Mouse (Mus musculus) heart, embryonic 13.5 days (tissue): ENCODE measurements around the gene Man2a1. TPM values are rescaled to one million over a fixed set of nuclear protein-coding genes. Genes with fewer than 3 reads are reported as not detected.
"Not testable (repeated sequence)": the region's sequence is repeated elsewhere in the genome, so short reads cannot be mapped to it uniquely, and the experiment has no call there.

Experiments used
- ATAC-seq: fragments of 200-750 bp; cut with Nextera tagmentation; 2 replicates; pipeline ENCODE4 v1.8.0; 2017; ENCODE audit warnings: moderate TSS enrichment; ENCODE audit not compliant: insufficient number of reproducible peaks, low FRiP score, low TSS enrichment; ENCODE audit errors: extremely low read depth
- H3K27ac ChIP-seq: fragments of 300-500 bp; sonication (generic); replicated peaks from 2 replicates; pipeline ENCODE4 v1.5.1; 2015; ENCODE audit warnings: moderate library complexity, mild to moderate bottlenecking, inconsistent platforms
- H3K27me3 ChIP-seq: fragments of 300-500 bp; sonication (generic); replicated peaks from 2 replicates; pipeline ENCODE4 v1.6.1; 2015; ENCODE audit warnings: mild to moderate bottlenecking, inconsistent platforms
- H3K36me3 ChIP-seq: fragments of 300-500 bp; sonication (generic); 2 replicates; pipeline ENCODE4 v1.6.1; 2015; ENCODE audit warnings: mild to moderate bottlenecking, inconsistent platforms
- H3K4me1 ChIP-seq: fragments of 300-500 bp; sonication (generic); 2 replicates; pipeline ENCODE4 v1.6.1; 2015; ENCODE audit warnings: inconsistent platforms
- H3K4me2 ChIP-seq: fragments of 300-500 bp; sonication (generic); 2 replicates; pipeline ENCODE4 v1.6.1; 2015; ENCODE audit warnings: inconsistent platforms, mild to moderate bottlenecking, moderate library complexity
- H3K4me3 ChIP-seq: fragments of 300-500 bp; sonication (generic); 2 replicates; pipeline ENCODE4 v1.5.1; 2015; ENCODE audit warnings: moderate library complexity, mild to moderate bottlenecking, inconsistent platforms
- H3K9ac ChIP-seq: fragments of 300-500 bp; sonication (generic); 2 replicates; pipeline ENCODE4 v1.6.1; 2015; ENCODE audit warnings: inconsistent platforms, mild to moderate bottlenecking, moderate library complexity
- H3K9me3 ChIP-seq: fragments of 300-500 bp; sonication (generic); 2 replicates; pipeline ENCODE4 v1.6.1; 2016; ENCODE audit warnings: inconsistent platforms
- WGBS: fragments of 180-500 bp; shearing (Covaris S2); methylation state at CpG from one replicate; pipeline ENCODE4 v1.1.7; 2015; ENCODE audit warnings: mixed read lengths; 5-methylcytosine and 5-hydroxymethylcytosine counted together
- polyA plus RNA-seq: library from polyadenylated mRNA; unstranded; fragments of >200 nt; fragmentation: Nextera tagmentation; extraction: Ambion mirVana; gene quantifications from 2 replicates; pipeline ENCODE4 v1.2.1, GENCODE M21; 2015

Man2a1 gene
- polyA plus RNA-seq, 1 experiment from 2014 or later: 4.4 TPM

DNA sequence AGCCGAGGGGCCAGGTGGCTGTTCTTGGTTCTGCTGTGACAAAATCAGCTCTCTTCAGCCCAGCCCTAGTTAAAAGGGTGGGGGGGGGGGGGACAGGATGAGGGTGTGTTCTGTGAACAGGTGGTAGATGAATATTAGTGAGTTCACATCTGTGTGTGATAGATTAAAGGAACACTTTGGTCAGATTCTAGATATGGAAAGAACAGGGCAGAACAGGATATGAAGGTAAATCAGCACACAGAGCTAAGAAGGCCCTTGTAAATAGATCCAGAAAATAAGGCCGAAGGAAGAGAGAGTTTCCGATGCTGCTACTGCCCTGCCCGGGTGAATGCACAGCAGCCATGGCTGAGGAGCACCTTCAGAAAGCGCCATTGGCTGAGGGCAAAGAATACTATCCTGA, 154.7 kb downstream of the Man2a1 start:
- ATAC-seq: no peak
- Histone ChIP-seq H3K4me1 (no peaks in the 10 kb centered on the region), H3K4me2 (no peak overlapping the region), H3K27me3 (no peaks in the 10 kb centered on the region), H3K36me3 (peaks cover 17% of the 10 kb centered on the region), H3K27ac (no peak overlapping the region), H3K4me3 (no peak overlapping the region), H3K9ac (no peak overlapping the region), H3K9me3 (no peaks in the 10 kb centered on the region)
- WGBS: 73% methylated on average over 5 of the region's 5 CpGs

DNA sequence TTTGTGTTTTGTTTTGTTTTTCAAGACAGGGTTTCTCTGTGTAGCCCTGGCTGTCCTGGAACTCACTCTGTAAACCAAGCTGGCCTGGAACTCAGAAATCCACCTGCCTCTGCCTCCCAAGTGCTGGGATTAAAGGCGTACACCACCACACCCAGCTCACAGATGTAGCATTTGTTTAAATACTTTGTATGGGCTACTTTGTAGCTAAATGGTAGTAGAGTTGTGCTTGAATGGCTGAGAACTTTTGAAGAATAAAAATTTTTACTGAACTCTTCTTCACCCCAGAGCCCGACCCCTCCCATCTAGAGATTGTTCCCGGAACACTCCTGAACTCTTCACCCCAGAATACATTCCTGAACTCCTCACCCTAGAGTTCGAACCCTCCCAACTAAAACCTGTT, 162.1 kb downstream of the Man2a1 start:
- H3K9me3 ChIP-seq, H3K27ac ChIP-seq, ATAC-seq, H3K36me3 ChIP-seq, H3K9ac ChIP-seq, H3K4me1 ChIP-seq, H3K4me2 ChIP-seq, H3K4me3 ChIP-seq, H3K27me3 ChIP-seq: not testable (repeated sequence)
- WGBS: 60% methylated on average over 4 of the region's 4 CpGs

DNA sequence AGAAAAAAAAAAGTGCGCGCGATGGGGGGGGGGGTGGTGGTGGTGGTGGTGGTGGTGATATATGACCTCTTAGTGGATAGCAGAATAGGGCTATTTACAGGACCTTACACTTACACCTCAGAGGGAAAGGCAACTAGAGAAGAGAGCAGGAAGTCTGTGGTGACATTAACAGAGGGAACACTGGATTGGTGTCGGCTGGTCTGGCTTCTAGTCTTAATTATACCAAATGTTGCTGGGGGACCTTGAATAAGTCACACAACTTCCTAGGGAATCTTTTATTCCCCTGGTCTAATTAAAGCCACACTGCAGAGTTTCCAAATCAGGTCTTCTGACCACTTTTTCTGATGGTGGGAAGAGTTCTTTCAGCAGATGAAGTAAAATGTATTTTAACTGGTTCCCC, 163.0 kb downstream of the Man2a1 start:
- Histone ChIP-seq H3K9ac (no peak overlapping the region), H3K9me3 (no peaks in the 10 kb centered on the region), H3K4me3 (no peak overlapping the region), H3K27ac (no peak overlapping the region), H3K36me3 (no peaks in the 10 kb centered on the region), H3K4me1 (no peaks in the 10 kb centered on the region), H3K27me3 (no peaks in the 10 kb centered on the region), H3K4me2 (no peak overlapping the region)
- WGBS: 85% methylated on average over 4 of the region's 4 CpGs
- ATAC-seq: no peak

DNA sequence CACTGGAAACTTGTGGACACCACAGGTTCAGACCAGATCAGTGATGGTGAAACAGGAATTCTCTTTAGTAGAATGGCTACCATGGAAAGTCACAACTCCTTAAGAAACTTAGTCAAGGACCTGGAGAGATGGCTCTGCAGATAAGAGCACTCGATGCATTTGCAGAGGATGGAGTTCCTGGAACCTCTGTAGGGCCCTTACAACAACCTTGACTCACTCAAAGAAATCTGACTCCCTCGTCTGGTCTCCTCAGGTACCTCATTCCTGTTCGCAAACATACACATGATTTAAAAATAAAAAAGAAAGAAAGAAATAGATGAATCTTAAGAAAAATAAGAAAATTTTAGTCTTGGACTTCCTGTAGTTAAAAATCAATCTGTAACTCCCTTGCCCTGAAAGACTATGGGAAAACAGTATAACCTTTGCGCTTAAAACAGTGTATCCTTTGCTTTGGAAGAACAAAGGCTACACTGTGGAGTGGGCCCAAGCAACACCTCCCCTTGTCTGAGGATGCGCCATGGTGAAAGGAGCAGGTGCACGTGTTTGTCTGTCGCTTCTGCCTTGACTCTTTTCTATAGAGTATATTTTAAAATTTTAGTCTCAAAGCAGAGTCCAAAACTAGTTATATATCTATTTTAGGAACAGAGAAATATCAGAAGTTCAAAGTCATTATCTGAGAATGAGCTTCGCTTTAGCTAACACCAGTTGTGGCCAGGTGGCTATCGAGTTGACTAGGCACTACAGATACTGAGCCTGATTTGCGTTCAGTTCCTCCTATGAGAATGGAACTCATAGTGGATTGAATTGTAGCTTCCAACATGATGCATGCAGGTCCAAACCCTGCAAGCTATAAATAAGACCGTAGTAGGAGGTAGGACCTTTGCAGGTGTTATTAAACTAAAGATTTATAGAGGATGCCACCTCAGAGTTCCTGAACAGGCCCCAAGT, 163.9 kb downstream of the Man2a1 start:
- no peaks in the 10 kb centered on the region for H3K27me3 ChIP-seq
- H3K27ac ChIP-seq: no peak overlapping the region
- no peaks in the 10 kb centered on the region for H3K36me3 ChIP-seq
- H3K4me3 ChIP-seq: no peak overlapping the region
- no peak overlapping the region for H3K4me2 ChIP-seq
- no peaks in the 10 kb centered on the region for H3K9me3 ChIP-seq
- 82% methylated on average over 11 of the region's 11 CpGs for WGBS
- no peak overlapping the region for H3K9ac ChIP-seq
- H3K4me1 ChIP-seq: no peaks in the 10 kb centered on the region
- no peak for ATAC-seq

DNA sequence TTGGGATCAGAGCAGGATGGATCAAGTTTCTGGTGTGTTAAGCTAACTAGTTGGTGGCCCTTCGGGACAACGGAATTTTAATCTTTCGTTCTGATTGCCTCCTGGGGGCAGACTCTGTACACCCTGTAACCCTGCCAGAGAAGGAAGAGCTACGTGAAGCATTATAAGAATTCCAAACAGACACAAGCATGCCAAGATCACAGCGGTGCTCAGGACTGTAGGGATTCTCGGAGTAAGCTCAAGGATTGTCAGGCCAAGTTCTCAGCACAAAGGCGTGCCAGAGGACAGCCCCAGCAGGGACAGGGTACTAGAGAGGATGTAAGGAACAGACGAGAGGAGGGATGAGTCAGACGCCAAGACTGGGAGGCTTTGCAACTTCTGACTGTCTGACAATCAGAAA, 164.8 kb downstream of the Man2a1 start:
- 32% methylated on average over 9 of the region's 9 CpGs for WGBS
- Histone ChIP-seq H3K36me3 (no peaks in the 10 kb centered on the region), H3K9ac (no peak overlapping the region), H3K27me3 (no peaks in the 10 kb centered on the region), H3K4me1 (no peaks in the 10 kb centered on the region), H3K4me3 (no peak overlapping the region), H3K9me3 (no peaks in the 10 kb centered on the region), H3K27ac (no peak overlapping the region), H3K4me2 (no peak overlapping the region)
- ATAC-seq: no peak

DNA sequence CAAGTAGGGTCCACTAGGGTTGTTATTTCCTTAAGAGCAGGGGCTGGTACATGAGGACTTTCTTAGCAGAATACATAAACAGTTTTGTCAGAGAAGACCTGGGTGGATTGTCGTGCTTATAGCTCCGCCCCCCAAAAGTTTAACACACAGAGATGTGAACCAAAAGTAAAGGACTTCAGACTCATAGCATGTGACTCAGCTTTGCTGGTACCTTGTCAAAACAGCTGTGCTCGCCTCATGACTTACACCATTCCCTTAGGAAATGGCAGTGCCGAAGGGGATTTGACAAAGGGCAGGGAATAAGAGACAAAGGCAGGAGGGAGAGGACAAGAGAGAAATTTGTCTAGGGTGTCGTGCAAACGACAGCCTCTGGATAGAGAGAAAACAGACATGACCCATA, 166.0 kb downstream of the Man2a1 start:
- Histone ChIP-seq H3K4me2 (no peak overlapping the region), H3K9ac (no peak overlapping the region), H3K4me3 (no peak overlapping the region), H3K4me1 (no peaks in the 10 kb centered on the region), H3K36me3 (no peaks in the 10 kb centered on the region), H3K27me3 (no peaks in the 10 kb centered on the region), H3K9me3 (no peaks in the 10 kb centered on the region), H3K27ac (no peak overlapping the region)
- WGBS: 65% methylated on average over 6 of the region's 6 CpGs
- ATAC-seq: no peak

DNA sequence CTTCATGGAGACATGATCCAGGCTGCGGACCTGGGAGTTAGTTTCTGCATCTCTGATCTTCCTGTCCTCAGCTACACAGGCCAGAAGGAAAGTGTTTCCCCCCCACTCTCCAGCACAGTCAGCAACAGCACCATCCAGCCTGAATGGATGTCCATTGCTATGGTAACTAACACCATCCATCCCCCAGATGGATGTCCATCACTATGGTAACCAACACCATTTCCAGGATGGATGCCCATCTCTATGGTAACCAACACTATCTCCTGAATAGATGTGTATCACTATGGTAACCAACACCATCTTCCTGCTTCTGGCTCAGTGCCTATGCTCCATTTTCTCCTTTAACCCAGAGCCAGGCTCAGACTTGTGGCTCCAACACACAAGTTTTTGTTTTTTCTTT, 169.7 kb downstream of the Man2a1 start:
- H3K4me1 ChIP-seq: no peaks in the 10 kb centered on the region
- H3K4me3 ChIP-seq: no peak overlapping the region
- no peak overlapping the region for H3K27ac ChIP-seq
- no peak overlapping the region for H3K4me2 ChIP-seq
- ATAC-seq: no peak
- H3K9me3 ChIP-seq: no peaks in the 10 kb centered on the region
- no peaks in the 10 kb centered on the region for H3K36me3 ChIP-seq
- H3K27me3 ChIP-seq: no peaks in the 10 kb centered on the region
- H3K9ac ChIP-seq: no peak overlapping the region
- 75% methylated on average over 1 of the region's 1 CpGs for WGBS

DNA sequence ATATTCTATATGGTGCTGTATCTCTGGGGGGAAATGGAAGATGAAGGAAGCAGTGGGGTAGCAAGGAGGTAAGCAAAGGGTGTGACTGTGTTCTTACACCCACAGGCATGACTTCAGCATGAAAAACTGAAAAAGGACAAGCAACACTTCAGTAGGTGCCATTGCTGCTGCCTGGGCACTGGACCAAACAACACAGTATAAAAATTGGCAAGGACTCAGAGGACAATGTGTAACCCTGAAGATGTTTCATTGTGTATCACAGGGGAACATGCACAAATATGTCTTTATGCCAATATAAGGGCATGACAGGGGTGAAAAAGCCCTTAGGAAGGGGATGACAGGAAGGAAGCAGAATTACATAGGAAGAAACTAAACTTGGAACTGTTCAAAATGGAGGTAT, 172.1 kb downstream of the Man2a1 start:
- Histone ChIP-seq H3K4me2 (no peak overlapping the region), H3K9ac (no peak overlapping the region), H3K36me3 (no peaks in the 10 kb centered on the region), H3K4me1 (no peaks in the 10 kb centered on the region), H3K27ac (no peak overlapping the region), H3K4me3 (no peak overlapping the region), H3K27me3 (no peaks in the 10 kb centered on the region), H3K9me3 (no peaks in the 10 kb centered on the region)
- ATAC-seq: no peak

DNA sequence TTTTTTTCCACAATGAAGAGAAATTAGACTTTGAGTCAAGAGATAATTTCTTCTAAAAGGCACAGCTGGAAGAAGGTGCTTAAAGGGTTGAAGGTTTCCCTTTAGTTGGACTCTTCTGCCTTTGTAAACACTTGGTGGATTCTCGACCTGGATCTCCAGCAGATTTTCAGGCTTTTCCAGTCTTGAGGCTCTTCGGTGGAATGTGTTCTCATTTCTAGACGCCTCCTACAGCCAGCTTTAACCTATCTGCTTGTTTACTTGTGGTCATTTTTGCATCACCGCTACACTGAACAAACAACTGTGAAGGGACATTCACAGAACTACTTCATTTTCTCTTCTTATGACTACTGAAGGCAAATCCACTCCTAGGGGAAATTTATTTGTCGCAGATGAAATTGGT, 173.7 kb downstream of the Man2a1 start:
- H3K36me3 ChIP-seq: no peaks in the 10 kb centered on the region
- 75% methylated on average over 5 of the region's 5 CpGs for WGBS

DNA sequence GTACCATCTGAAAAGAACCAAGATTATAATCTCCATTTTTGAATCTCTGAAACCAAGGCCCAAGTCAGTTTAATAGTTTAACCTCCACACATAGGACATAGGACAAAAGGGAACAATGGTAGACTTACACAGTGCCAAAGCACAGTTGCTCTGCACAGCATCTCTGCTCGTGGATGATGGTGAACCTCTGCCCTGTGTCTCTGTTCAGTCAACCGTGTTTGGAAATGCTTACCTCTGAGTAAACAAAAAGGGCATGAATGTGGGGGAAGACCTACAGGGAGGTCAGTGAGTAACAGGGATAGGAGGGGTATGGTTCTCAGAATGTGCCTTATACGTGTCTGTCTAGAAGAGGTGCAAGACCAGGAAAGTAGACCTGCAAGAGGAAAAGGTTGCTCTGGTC, 177.8 kb downstream of the Man2a1 start:
- H3K36me3 ChIP-seq: no peaks in the 10 kb centered on the region
- H3K9ac ChIP-seq: no peak overlapping the region
- H3K27me3 ChIP-seq: no peaks in the 10 kb centered on the region
- no peak overlapping the region for H3K4me2 ChIP-seq
- WGBS: 68% methylated on average over 3 of the region's 3 CpGs
- no peaks in the 10 kb centered on the region for H3K9me3 ChIP-seq
- no peak overlapping the region for H3K4me3 ChIP-seq
- no peak overlapping the region for H3K27ac ChIP-seq
- H3K4me1 ChIP-seq: no peaks in the 10 kb centered on the region
- no peak for ATAC-seq

More for the DNA sequence above, 173.7 kb downstream of the Man2a1 start:
- H3K4me2 ChIP-seq: no peak overlapping the region
- no peaks in the 10 kb centered on the region for H3K9me3 ChIP-seq
- H3K27ac ChIP-seq: no peak overlapping the region
- no peaks in the 10 kb centered on the region for H3K4me1 ChIP-seq
- no peak overlapping the region for H3K9ac ChIP-seq
- no peaks in the 10 kb centered on the region for H3K27me3 ChIP-seq
- H3K4me3 ChIP-seq: no peak overlapping the region
- no peak for ATAC-seq

DNA sequence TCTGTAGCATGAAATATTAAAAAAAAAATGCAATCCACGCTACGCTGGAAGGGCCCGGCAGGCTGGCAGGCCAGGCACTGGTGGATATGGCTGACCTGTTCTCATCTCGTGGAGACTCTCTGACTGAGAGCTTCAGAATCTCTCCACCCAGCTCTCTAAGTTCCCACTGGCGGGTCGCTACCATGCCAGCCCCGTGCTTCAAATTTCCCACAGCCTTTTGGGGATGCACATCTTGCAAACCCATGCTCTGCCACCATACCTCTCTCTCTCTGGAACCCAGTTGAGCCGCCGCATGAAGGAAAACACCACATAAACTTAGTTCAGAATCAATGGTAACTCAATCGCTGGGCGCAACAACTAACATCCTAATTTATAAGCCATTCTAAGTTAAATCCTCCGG, 178.2 kb downstream of the Man2a1 start:
- WGBS: 87% methylated on average over 12 of the region's 12 CpGs

More for the DNA sequence above, 178.2 kb downstream of the Man2a1 start:
- Histone ChIP-seq H3K4me3 (no peak overlapping the region), H3K27ac (no peak overlapping the region), H3K36me3 (no peaks in the 10 kb centered on the region), H3K27me3 (no peaks in the 10 kb centered on the region), H3K9me3 (no peaks in the 10 kb centered on the region), H3K4me2 (no peak overlapping the region), H3K4me1 (no peaks in the 10 kb centered on the region), H3K9ac (no peak overlapping the region)
- no peak for ATAC-seq
